Mouse (Mus musculus): ENCODE data around the gene Marcksl1.
"Not testable (repeated sequence)": the region's sequence is repeated elsewhere in the genome, so short reads cannot be mapped to it uniquely, and the experiment has no call there.

GRCm38 (mm10) chr4:129547631-129548030 lies 34.2 kb downstream of the Marcksl1 start:
- TF ChIP-seq CTCF, EP300 (IDR thresholded peaks at IDR 0.05; ENCODE audit: low read depth): not testable (repeated sequence)

All from heart, postnatal 0 days (tissue).